ENCODE assay signal across 31 mouse cellular contexts in the genomic region with DNA sequence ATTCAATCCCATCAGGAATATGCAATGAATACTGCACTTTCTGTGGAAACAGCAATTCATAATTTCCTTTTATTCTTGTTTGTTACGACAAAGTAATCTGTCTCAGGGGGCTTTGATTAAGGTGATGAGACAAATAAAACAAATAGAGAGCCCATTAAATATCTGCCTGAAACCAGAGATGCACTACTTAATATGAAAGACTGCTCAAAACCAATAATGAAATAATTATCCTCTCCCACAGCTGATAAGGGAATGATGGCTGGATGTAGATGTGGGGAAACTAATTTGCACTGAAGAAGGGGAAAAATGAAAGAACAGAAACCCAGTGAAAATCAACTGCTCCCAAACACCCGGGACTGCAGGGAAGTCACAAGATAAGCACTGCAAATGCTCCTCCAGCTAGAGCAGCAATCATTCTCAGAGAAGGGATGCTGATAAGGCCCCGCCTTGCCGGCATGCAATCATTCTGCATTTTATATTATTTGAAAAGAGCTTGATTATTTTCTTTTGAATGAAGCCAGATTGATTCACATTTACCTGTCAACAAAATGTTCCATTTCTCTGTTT.
DNase-seq lines count a peak whose midpoint lies in the region; ATAC-seq lines count a peak whose summit lies in the region.
"Had no signal": no experiment of that assay in that cellular context is flagged by ENCODE, and none has a peak within 500 bp of the region (broad histone marks: within the 10 kb centered on the region; RNA-seq: fewer than 3 reads in every experiment).

No protein-coding gene starts in this region.

- DNase-seq in forebrain, embryonic 10.5 days (ENCODE audit: extremely low spot score, low spot score): no peak
- DNase-seq in midbrain, embryonic 14.5 days: peak; percentile 43
- DNase-seq in midbrain, embryonic 10.5 days (ENCODE audit: low spot score): no peak
- no peak for DNase-seq in cerebellum, adult 9-10 months
- no peak for DNase-seq in testis, postnatal 10 days (ENCODE audit: low spot score)
- DNase-seq: adrenal gland, postnatal 14 days; cerebellum, adult 18-20 months; cerebellum, postnatal 14 days; gastrocnemius, postnatal 25 days; heart, adult 18-20 months; heart, postnatal 36 days; kidney, adult 8-10 months; kidney, postnatal 10 days; layer of hippocampus, adult 9-11 months; liver, embryonic 13.5 days; lung, adult 18-20 months; lung, postnatal 4 days; right cerebral cortex, postnatal 4 days; thymus, adult 2 months; thymus, postnatal 36 days had no signal

- H3K4me1 ChIP-seq in forebrain, embryonic 15.5 days: no peaks in the 10 kb centered on the region
- H3K4me1 ChIP-seq in forebrain, embryonic 10.5 days: no peaks in the 10 kb centered on the region
- no peaks in the 10 kb centered on the region for H3K4me1 ChIP-seq in midbrain, embryonic 14.5 days (ENCODE audit: control insufficient read depth, insufficient read depth, low read length)
- no peaks in the 10 kb centered on the region for H3K4me1 ChIP-seq in midbrain, embryonic 10.5 days
- H3K4me1 ChIP-seq in forebrain, embryonic 16.5 days (replicated peaks; ENCODE audit: control insufficient read depth, insufficient read depth, low read length): no peaks in the 10 kb centered on the region
- H3K4me1 ChIP-seq: limb, embryonic 10.5 days; limb, embryonic 15.5 days; liver, embryonic 13.5 days; megakaryocyte, embryonic 14.5 days had no signal

- no peaks in the 10 kb centered on the region for H3K27me3 ChIP-seq in forebrain, embryonic 15.5 days
- no peaks in the 10 kb centered on the region for H3K27me3 ChIP-seq in forebrain, embryonic 10.5 days (ENCODE audit: poor library complexity, severe bottlenecking)
- H3K27me3 ChIP-seq in midbrain, embryonic 14.5 days (ENCODE audit: control insufficient read depth, insufficient read depth, low read length): no peaks in the 10 kb centered on the region
- no peaks in the 10 kb centered on the region for H3K27me3 ChIP-seq in midbrain, embryonic 10.5 days (ENCODE audit: low read depth, poor library complexity, severe bottlenecking)
- H3K27me3 ChIP-seq in forebrain, embryonic 16.5 days (replicated peaks; ENCODE audit: control insufficient read depth, insufficient read depth, low read length): no peaks in the 10 kb centered on the region
- H3K27me3 ChIP-seq: limb, embryonic 15.5 days; liver, embryonic 13.5 days; megakaryocyte, embryonic 14.5 days; Patski had no signal

- no peak overlapping the region for H3K4me2 ChIP-seq in forebrain, embryonic 15.5 days (replicated peaks)
- no peak overlapping the region for H3K4me2 ChIP-seq in midbrain, embryonic 14.5 days (ENCODE audit: low read length)
- H3K4me2 ChIP-seq in forebrain, embryonic 16.5 days (ENCODE audit: low read length): no peak overlapping the region
- H3K4me2 ChIP-seq: heart, embryonic 11.5 days; limb, embryonic 15.5 days; liver, embryonic 13.5 days had no signal

- H3K9me3 ChIP-seq in forebrain, embryonic 15.5 days: no peaks in the 10 kb centered on the region
- no peaks in the 10 kb centered on the region for H3K9me3 ChIP-seq in forebrain, embryonic 10.5 days
- H3K9me3 ChIP-seq in midbrain, embryonic 14.5 days (ENCODE audit: control insufficient read depth, low read length): no peaks in the 10 kb centered on the region
- H3K9me3 ChIP-seq in midbrain, embryonic 10.5 days (replicated peaks): no peaks in the 10 kb centered on the region
- H3K9me3 ChIP-seq in forebrain, embryonic 16.5 days (ENCODE audit: control insufficient read depth, low read length): no peaks in the 10 kb centered on the region
- H3K9me3 ChIP-seq: limb, embryonic 10.5 days; limb, embryonic 15.5 days; liver, embryonic 13.5 days; megakaryocyte, embryonic 14.5 days had no signal

- H3K27ac ChIP-seq in forebrain, embryonic 15.5 days (replicated peaks): peak overlapping the region; percentile 52; the same call in 1 of the 2 replicates
- H3K27ac ChIP-seq in forebrain, embryonic 10.5 days: no peak overlapping the region
- 0 out of 2 replicates have a peak overlapping the region, but pooled peaks have one; percentile 6 for H3K27ac ChIP-seq in midbrain, embryonic 14.5 days (replicated peaks; ENCODE audit: low read depth, low read length)
- no peak overlapping the region for H3K27ac ChIP-seq in midbrain, embryonic 10.5 days (replicated peaks)
- no peak overlapping the region for H3K27ac ChIP-seq in forebrain, embryonic 16.5 days (ENCODE audit: low read length)
- H3K27ac ChIP-seq: limb, embryonic 10.5 days; limb, embryonic 15.5 days; liver, embryonic 13.5 days; stomach, postnatal 0 days had no signal

- WGBS in forebrain, embryonic 15.5 days: 62% methylated on average over 4 of the region's 4 CpGs
- WGBS in forebrain, embryonic 10.5 days: 87% methylated on average over 4 of the region's 4 CpGs
- WGBS in midbrain, embryonic 14.5 days: 52% methylated on average over 4 of the region's 4 CpGs
- WGBS in midbrain, embryonic 10.5 days: 82% methylated on average over 4 of the region's 4 CpGs
- 83% methylated on average over 4 of the region's 4 CpGs for WGBS in forebrain, embryonic 16.5 days

- no peak overlapping the region for H3K9ac ChIP-seq in forebrain, embryonic 15.5 days (replicated peaks)
- H3K9ac ChIP-seq in midbrain, embryonic 14.5 days (replicated peaks; ENCODE audit: low read length): no peak overlapping the region
- H3K9ac ChIP-seq in forebrain, embryonic 16.5 days (replicated peaks; ENCODE audit: low read depth, low read length): no peak overlapping the region
- H3K9ac ChIP-seq: limb, embryonic 15.5 days; liver, embryonic 13.5 days had no signal

- H3K4me3 ChIP-seq in forebrain, embryonic 15.5 days: no peak overlapping the region
- H3K4me3 ChIP-seq in forebrain, embryonic 10.5 days: no peak overlapping the region
- H3K4me3 ChIP-seq in midbrain, embryonic 14.5 days (replicated peaks; ENCODE audit: low read depth, low read length): no peak overlapping the region
- H3K4me3 ChIP-seq in midbrain, embryonic 10.5 days: no peak overlapping the region
- H3K4me3 ChIP-seq in forebrain, embryonic 16.5 days (replicated peaks; ENCODE audit: low read length): no peak overlapping the region
- H3K4me3 ChIP-seq: erythroblast, embryonic 14.5 days; limb, embryonic 10.5 days; limb, embryonic 15.5 days; liver, embryonic 13.5 days; megakaryocyte, embryonic 14.5 days had no signal

- no peaks in the 10 kb centered on the region for H3K36me3 ChIP-seq in forebrain, embryonic 15.5 days
- no peaks in the 10 kb centered on the region for H3K36me3 ChIP-seq in forebrain, embryonic 10.5 days (replicated peaks)
- H3K36me3 ChIP-seq in midbrain, embryonic 14.5 days (ENCODE audit: control insufficient read depth, insufficient read depth, low read length): no peaks in the 10 kb centered on the region
- H3K36me3 ChIP-seq in midbrain, embryonic 10.5 days: no peaks in the 10 kb centered on the region
- H3K36me3 ChIP-seq in forebrain, embryonic 16.5 days (ENCODE audit: control insufficient read depth, insufficient read depth): no peaks in the 10 kb centered on the region
- H3K36me3 ChIP-seq: limb, embryonic 10.5 days; limb, embryonic 15.5 days; liver, embryonic 13.5 days had no signal

- peak; percentile 38; the same call in 1 of the 2 replicates for ATAC-seq in forebrain, embryonic 15.5 days (replicated peaks)
- peak; percentile 17; the same call in 1 of the 2 replicates for ATAC-seq in midbrain, embryonic 14.5 days (ENCODE audit: low FRiP score, low TSS enrichment)
- ATAC-seq in forebrain, embryonic 16.5 days: peak; percentile 47; the same call in 1 of the 2 replicates
- ATAC-seq: intestine, embryonic 16.5 days; lung, postnatal 0 days; Patski had no signal

Comparison
In these comparisons a context has a peak if more than half of its experiments do, and no peak if none do; other contexts are left out.
1. H3K27ac ChIP-seq: peak in forebrain, embryonic 15.5 days (single experiment) and midbrain, embryonic 14.5 days (single experiment); none in forebrain, embryonic 10.5 days (single experiment), midbrain, embryonic 10.5 days (single experiment) and forebrain, embryonic 16.5 days (single experiment).
2. Peak in every context shown above with its lines, with median percentiles within 50 percentile points of each other: ATAC-seq.